Mouse (Mus musculus) urinary bladder, postnatal 10 days (tissue): Measurements from ENCODE around the gene Bean1.

ENCODE experiments used
- DNase-seq: peaks from one replicate; pipeline ENCODE4 v3.0.0; 2022; ENCODE audit warnings: low spot score

The Bean1 gene

DNA sequence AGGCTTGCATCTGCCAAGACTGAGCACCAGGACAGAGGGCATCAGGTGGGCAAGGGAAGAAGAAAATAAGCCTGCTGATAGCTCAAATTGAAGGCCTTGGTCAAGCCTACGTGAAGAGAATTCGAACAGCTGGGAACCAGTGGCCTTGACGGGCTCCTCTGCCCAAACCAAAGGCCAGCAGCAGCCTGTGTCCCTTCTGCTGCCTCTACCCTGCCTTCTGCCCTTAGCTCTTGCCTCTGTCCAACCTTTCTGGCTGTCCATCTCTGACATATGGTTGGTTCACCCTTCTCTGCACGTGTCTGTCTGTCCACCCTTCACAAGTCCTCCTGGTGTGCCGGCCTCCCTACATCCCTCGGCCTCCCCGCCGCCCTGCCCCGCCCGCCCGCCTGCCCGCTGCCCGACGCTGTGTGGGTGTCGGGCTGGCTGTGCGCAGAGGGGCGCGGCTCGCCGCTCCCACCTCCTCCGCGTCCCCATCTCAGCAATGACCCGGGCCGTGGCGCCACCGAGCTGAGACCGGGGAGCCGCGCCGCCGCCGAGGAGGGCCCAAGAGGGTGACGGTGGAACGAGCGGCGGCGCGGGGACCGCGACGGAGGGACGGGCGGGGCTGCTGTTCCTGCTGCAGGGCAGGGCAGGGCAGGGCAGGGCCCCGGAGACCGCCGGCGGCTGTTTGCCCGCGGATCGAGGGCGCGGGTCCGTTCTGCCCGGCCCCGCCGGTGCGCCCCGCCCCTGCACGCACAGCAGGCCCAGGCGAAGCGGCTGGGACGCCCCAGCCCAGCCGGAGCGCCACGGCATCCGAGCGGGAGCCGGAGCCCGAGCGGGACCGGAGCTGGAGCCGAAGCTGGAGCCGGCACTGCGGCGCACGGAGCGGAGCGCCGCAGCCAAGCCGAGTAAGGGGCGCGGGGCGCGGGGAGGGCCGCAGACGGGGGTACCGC, at the start of gene Bean1:
Gene Bean1 (plus strand): TSS at position 325 of the 932 bp plus-strand sequence.
- DNase-seq = no peak

DNA sequence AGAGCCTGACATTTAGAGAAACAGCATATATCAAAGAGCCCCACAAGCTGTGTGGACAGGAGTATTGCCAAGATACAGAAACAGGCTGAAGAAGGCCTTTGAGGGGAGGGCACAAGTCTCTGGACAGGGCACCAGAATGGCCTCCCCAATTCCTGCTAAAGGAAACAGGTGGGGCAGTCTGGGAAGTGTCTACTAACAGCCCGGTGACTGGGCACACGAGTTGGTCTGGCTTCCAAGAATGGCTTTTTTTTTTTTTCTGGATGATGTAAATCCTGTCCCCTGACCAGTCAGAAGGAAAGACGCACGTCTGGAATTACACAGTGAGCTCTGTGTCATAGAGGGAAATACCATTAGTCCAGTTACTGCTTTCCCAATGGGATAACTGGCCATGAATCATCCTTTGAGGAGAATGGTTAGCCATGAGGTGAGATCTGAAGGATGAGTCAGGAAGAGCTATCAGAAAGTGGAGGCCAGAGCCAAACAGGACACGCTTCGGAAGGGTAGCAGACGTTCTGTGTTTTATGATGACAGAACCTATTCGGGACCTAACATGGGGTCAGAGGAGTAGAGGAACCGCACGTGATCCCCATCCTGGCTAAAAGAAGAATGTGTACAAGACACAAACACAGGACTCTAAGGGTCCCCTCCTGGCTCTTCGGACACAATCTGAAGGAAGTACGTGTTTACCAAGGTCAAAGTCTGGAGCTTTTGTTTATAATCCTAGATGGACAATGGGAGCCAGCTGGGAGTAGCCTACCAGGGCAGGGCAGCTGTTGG, 48.4 kb upstream of the Bean1 start:
- no peak for DNase-seq

DNA sequence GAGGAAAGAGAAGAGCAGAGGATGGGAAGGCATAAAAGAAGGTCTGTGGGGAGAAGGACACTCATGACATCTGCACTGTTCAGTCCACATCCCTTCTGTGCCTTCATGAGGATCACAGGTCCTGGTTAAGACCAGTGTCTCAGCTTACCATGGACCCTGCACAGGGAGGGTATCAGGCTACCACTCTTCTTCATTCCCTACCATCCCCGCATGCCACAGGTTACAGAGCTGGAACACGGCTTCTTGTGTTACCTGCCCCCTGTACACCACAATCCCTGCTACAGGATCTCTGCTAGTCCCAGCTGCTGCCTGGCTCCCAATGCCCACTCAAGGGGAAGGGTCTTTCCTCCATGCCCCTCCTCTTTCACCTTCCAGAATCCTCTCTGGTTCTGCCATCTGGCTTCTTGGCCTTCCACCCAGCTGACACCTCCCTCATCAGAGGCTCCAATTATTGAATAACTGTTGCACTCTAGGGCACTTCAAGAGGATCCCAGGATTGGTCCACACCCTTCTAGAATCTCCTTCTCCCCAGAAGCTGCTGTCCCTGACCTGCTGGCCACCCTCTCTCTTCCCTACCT, 47.1 kb upstream of the Bean1 start:
- no peak for DNase-seq

DNA sequence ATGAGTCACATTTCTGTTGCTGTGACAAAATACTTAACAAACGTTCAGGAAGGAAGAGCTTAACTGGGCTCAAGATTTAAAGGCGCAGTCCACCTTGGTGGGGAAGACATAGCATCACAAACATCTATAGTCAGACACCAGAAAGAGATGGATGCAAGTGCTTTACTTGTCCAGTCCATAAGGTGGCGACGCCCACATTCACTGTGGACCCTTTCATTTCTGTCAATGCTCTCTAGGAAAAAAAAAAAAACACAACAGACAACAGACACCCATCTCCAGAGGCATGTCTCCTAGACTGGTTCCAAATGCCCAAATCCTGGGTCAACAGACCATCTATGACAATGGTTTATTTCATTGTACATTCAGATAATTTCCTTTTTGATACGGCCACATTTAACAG, 45.7 kb upstream of the Bean1 start:
- no peak for DNase-seq

DNA sequence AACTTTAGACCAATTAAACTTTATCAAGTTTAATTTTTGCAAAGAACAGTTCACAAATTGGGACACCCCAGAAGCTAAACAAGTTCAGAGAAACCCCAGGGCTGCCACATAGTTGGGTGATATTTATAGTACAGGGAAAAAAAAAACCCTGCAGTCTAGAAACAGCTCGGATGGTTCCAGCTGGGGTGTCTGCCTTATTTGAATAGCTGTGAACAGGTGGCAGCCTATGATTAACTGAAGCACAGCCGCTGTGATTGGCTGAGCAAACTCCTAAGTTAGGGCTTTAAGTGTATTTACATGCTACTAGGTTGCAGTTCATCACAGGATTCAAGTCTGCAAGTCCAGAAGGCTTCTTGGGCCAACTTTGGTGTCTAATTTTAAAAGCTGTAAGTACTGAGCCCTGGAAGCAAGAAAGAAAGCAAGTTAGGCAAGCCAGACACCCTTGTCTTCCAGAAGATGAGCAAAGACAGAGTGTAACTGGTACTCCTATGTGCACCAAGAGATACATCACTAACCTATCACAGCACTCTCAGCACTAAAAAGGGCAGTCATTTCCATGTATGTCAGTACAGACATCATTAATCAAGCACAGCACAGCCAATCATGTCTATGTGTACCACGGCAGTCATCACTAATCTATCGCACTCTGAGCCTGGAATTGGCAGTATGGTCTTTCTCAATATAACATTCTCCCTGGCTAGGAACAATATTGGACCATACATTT, 42.9 kb upstream of the Bean1 start:
- no peak for DNase-seq

DNA sequence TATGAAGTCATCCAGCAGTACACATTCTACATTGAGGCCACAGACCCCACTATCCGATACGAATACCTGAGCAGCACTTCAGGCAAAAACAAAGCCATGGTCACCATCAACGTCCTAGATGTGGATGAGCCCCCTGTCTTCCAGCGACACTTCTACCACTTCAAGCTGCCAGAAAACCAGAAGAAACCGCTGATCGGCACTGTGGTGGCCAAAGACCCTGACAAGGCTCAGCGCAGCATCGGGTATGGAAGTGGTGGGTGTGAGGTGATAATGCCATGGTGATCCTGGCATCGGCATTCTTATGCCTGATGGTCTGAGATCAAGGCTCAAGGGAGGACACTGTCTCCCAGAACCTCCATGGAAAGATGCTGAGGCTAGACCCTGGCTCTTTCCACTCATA, 39.3 kb upstream of the Bean1 start:
- no peak for DNase-seq

DNA sequence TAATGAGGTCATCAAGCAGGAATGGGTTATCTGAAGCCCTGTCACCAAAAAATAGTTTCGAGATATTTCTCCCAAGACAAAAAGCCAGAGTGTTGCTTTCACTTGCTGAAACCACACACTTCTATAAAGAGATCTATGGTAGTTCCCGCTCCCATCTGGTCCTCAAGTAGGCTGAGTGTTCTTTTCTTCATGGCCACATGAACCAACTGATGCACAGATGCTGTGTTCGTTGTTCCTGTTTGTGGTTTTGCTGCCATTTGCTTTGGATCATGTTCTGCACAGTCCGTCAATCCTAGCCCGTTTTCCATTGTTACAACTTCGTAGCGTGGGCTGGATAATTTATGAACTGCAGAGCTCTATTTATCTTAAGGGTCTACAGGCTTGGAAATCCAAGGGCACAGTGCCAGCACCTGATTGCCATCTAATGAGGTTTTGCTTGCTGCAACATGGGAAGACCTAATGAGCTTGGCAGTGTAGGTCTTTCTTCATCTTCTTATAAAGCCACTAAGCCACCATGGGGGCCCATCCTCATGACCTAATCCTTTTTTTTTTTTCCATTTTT, 38.7 kb upstream of the Bean1 start:
- no peak for DNase-seq

DNA sequence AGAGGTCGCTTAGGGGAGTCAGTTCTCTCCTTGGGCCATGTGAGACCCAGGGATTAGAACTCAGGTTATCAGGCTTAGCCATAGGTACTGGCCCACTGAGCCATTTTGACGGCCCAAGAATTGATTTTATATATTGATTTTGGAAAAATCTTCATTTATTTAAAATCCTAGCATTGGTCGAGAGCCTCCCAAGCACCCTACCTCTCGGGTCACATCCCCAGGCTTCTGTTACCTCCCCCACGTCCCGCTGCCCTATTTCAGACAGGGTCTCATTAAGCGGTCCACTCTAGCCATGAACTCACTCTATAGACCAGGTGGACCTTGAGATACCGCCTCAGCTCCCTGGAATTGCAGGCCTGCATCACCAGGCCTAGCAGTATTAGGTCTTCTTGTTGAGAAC, 35.7 kb upstream of the Bean1 start:
- no peak for DNase-seq

DNA sequence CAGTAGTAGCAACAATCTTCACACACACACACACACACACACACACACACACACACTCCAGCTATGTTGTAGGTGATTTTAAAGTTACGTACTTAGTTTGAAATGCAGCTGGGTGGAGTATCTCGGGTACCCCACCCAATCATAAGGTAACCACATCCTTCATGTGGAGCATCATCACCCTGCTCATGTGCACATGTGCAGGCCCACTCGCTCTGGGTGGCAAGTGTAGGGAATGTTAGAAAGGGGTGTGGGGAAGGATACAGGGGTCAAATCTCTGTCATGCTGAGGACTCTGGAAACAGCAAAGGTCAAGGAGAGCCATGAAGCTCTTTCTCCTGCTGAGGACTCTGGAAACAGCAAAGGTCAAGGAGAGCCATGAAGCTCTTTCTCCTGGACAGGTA, 34.0 kb upstream of the Bean1 start:
- no peak for DNase-seq

DNA sequence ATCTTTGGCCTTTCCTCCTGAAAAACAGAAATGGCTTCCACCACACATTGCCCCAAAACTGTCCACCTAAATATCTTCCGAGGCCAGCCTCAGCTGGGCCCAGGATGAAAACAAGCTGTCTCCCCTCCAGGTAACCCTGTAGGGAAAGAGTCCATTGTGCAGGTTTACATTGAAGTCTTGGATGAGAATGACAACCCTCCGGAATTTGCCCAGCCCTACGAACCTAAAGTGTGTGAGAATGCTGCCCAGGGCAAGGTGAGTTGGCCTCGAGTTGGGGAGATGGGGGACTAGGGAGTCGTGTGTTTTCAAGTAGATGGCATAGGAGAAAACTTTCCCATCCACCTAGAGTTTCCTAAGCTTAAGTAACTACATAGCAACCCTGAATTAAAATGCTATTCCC, 32.6 kb upstream of the Bean1 start:
- no peak for DNase-seq

DNA sequence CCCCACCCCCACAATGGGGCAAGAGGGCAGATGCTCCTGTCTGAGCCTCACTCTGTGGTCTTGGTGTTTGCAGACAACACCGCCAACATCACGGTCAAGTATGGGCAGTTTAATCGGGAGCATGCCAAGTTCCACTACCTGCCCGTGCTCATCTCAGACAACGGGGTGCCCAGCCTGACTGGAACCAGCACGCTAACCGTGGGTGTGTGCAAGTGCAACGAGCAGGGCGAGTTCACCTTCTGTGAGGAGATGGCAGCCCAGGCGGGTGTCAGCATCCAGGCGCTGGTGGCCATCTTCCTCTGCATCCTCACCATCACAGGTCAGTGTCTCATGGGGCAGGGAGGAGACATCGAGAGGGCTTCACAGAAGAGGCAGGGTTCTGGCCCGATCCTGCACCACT, 29.6 kb upstream of the Bean1 start:
- DNase-seq = no peak

DNA sequence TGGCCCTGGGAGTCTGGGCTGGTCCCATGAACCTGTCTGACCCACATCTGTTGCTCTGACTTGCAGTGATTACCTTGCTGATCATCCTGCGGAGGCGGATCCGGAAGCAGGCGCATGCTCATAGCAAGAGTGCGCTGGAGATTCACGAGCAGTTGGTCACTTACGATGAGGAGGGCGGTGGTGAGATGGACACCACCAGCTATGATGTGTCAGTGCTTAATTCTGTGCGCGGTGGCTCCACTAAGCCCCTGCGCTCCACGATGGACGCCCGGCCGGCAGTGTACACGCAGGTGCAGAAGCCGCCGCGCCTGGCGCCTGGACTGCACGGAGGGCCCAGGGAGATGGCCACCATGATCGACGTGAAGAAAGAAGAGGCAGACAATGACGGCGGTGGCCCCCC, 27.8 kb upstream of the Bean1 start:
- no peak for DNase-seq

DNA sequence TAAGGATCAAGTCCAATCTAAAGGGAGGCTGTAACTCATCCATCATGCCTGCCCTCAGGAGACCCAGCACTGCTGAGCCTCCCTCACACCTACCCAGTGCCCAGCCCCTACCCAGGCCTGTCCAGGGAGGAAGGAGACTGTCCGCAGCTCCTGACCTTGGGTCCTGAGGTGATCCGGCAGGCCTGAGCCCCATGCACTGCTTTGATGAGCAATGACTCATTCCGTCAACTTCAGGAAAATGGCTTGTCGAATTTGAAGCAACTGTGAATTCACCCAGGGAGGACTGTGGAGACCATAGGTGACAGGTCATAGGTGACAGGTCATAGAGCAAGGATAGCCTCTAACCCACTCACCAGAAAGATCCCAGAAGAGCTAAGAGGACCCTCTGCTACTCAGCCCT, 26.9 kb upstream of the Bean1 start:
- DNase-seq = no peak

DNA sequence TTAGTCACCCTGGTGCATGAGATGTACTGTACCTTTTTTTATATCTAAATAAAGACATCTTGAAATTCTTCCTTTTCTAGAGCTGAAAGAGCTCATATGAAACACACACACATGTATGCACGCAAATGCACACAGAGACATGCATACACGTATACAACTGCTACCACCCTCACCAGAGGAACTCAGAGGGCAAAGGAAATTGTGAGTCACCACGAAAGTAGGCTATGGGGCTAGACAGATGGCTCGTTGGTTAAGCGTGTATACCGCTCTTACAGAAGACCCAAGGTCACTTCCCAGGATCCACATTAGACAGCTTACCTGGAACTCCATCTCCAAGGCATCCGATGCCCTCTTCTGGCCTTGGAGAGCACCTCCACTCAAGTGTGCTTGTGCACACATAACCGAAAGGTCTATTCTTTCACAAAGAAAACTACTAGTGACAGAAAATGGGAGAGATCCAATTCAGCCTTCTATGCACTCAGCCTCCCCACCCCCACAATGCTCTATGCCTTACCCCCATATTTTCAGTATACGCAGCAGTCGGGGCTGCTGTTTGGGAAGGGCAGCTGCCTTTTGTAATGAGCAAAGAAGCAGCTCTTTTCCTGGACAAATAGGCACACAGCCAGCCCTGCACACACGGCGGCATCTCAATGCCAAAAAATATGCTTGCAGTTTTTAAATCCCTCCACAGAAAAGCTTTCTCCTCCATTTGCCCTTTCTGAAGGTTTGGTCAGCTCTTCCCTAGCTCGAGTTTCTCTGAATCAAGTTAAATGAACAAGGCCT, 25.6 kb upstream of the Bean1 start:
- DNase-seq = no peak

DNA sequence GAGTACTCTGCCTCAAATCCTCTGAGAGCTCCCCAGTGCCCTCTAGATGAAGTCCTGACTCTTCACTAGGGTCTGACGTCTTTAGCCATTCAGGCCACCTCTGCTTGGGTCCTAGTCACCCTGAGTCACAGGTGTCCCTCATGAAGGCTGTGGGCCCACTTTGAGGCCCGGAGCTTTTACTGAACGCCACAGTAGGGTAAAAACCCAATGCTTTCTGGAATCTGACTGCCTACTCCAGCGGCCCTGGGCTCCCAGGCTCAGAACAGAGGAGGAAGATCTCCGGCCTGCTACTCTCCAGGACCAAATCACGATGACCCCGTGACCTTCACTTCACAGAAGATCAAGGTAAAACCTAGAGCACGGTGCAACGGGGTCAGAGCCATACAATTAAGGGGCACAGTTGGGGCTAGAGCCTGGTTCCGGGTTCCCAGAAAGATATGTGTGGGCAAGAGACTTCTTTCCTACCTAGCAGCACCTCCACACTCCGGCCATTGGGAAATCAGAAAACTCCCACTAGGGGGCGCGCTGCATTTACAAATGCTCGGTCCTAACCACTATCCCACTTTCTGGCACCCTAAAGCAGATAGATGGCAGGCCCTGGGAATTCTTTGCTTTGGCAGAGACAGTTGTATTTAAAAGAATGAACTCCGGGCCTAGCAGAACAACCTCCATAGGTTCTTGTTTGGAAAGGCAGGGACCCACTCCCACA, 24.1 kb upstream of the Bean1 start:
- DNase-seq = peak; percentile 62

DNA sequence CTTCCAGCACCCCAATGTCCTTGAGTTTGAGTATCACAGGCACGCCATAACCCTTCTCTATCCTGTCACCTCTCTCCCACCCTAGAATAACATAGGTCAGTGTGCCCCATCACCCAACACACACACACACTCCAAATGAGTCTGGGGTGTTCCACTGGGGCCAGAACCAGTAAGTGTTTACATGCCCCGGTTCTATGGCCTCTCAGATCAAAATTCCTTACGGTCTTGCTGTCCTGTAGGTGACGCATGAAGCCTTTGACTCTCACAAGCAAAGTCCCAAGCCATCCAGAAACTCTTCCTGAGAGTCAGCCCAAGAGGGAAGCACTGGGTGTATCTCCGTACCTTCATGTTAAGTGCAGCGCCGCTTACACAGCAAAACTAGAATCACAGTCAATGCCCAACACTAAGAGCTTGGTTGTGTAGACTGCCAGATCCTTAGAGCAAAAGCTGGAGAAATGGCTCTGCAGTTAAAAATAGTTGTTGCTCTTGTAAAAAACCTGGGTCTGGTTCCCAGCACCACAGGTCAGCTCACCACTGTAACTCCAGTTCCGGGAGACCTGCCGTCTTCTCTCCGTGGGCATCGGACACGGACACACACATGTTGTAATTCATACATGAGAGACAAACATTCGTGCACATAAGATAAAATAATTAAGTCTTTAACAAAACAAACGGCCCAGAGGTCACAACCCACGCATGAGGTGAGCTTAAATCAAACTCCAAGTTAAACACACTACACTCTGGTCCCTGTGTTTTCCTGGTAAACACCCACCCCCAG, 23.3 kb upstream of the Bean1 start:
- no peak for DNase-seq

DNA sequence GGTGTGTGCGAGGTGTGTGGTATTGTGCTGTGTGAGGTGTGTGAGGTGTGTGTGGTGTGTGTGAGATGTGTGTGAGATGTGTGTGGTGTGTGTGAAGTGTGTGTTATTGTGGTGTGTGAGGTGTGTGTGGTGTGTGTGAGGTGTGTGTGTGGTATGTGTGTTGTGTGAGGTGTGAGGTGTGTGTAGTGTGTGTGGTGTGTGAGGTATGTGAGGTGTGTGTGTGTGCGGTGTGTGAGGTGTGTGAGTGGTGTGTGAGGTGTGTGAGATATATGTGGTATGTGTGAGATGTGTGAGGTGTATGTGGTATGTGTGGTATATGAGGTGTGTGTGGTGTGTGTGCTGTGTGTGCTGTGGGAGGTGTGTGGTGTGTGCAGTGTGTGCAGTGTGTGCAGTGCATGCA, 22.3 kb upstream of the Bean1 start:
- DNase-seq = no peak

DNA sequence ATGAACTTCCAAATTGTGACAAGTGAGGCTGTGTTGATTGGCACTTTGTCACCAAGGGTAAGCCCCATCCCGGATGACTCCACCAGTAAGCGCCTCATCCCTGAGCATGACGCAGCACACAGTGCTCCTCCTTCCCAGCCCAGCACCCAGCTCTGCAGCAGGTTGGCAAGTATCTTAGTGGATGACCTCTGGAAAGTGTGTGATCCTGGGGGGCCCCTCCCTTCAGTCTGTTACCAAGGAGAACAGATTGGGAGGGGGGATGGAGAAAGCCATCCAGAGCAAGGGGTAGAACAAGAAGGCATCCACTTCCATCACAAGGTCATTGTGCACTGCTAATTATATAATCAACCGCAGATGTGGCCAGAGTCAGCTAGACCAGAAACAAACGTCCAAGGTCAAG, 9.5 kb upstream of the Bean1 start:
- DNase-seq = no peak

DNA sequence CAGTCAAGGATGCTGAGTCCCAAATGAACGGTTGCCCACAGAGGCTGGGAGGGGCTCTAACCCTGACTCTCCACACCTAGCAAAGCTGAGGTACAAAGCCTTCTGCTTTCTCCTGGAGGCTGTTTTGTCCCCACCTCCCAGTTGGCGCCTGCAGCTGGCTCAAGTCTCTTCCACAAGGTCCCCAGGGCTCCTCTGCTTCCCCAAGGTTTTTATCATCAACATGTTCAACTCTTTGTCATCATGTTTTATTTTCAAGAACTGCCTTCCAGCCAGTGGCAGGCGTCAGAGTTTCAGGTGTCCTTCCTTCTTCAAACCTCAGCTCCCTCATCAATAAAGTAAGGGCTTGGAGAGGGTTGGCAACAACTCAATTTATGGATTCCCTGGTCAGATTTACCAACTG, 781 bp upstream of the Bean1 start:
- DNase-seq = no peak
